Mouse (Mus musculus) spleen, adult 10 weeks (tissue): ENCODE results near the gene 0610030E20Rik. TPM values are rescaled to one million over a fixed set of nuclear protein-coding genes. Genes with fewer than 3 reads are reported as not detected.

Experiments used
- polyA plus RNA-seq: library from polyadenylated mRNA; stranded (reverse); fragments of 350-450 nt; fragmentation: Illumina TruSeq; extraction: RNeasy Lipid Tissue Mini Kit (QIAGEN cat#74804); gene quantifications from one replicate; pipeline ENCODE4 v1.2.3, GENCODE M21; 2015; ENCODE audit warnings: low replicate concordance; ENCODE audit not compliant: insufficient read depth

The 0610030E20Rik gene
- polyA plus RNA-seq = 79.0 TPM

DNA sequence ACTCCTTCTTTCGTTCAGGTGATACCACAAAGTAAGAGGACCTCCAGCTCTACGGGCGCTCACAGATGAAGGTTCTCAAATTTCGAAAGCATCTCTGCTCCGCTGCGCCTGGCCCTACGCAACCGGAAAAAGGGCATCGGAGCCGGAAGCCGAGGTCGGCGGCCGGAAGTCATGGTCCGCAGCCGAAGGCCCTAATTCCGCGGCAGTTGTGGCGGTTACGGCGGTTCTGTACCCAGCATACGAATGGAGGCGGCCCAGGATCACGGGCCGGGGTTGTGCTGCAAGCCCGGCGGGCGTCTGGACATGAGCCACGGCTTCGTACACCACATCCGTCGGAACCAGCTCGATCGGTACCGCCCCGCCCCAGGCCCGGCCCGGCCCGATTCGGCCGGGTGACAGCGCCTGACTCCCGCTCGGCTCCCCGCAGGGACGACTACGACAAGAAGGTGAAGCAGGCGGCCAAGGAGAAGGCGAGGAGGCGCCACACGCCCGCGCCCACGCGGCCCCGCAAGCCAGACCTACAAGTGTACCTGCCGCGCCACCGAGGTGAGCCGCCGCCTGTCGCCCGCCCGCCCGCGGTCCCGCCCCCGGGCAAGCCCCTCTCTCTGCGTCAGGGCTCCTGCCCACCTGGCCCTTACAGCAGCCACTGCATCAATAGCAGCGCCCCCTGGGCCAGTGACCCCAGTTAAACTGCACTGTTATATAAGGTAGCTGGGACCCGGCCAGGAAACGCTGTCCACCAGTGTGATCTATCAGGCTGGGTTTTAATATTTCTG, at the start of gene 0610030E20Rik:
Gene 0610030E20Rik (plus strand): TSS at position 152 of the 776 bp plus-strand sequence.

DNA sequence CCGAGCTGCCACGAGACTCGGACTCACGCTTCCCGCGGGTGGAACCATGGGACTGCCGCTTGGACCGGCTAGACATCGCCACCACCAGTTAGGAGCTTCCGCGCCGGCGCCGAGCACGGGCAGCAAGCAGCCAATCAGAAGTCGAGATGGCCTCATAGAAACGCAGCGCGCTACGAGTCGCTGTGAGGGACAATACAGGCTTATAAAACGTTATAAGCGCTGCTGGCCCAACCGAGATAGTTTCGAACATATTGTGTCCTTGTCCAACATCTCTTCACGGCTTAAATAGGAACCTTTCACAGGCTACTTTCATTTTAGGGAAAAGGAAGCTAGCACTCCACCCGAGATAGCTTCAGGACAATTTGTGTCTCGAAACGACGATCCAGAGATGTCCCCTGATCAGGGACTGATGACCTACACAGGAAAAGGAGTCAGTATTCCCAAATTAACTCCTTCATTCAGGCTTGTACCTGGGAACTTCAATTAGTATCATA, 2.0 kb upstream of the 0610030E20Rik start, which contains the start of gene Usp39:
Gene Usp39 (minus strand): TSS at position 111 of the 494 bp plus-strand sequence.

GRCm38 (mm10) chr6:72355066-72355911, 8.2 kb downstream of the 0610030E20Rik start, which contains the start of gene Tmem150a:
Tmem150a (plus strand) TSS chr6:72355447.

GRCm38 (mm10) chr6:72366844-72367443, 19.8 kb downstream of the 0610030E20Rik start, which contains the start of gene Rnf181:
Rnf181 (minus strand) TSS chr6:72366956.

DNA sequence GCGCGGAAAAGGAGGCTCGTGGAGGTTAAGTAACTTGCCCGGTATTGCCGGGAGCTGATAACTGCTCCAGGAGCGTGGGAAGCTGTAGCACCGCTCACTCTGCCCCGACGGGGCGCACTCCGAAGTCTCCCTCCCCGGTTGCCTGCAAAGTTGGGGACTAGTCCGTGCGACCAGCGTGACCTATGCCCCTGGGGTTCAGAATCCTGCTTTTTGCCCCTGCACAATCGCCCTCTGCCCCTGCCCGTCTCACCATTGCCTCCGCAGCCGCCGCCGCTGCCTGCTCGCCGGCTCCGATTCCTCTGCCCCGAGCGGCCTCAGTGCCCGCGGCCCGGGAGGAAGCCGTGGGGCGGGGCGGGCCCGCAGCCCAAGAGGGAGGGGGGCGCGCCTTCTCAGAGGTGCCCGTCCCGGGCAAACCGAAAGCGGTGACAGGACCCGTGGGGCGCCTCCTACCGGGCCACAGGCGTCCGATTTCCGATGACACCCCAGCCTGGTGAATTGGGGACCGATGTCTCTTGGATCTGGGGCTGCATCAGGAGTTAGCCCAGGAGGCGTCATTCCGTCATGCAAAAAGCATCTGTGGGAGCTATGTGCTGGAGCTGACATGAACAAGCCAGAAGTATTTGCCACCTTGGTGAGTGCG, 33.1 kb downstream of the 0610030E20Rik start, which contains the start of gene Vamp5:
Gene Vamp5 (minus strand): TSS at position 338 of the 640 bp plus-strand sequence.

DNA sequence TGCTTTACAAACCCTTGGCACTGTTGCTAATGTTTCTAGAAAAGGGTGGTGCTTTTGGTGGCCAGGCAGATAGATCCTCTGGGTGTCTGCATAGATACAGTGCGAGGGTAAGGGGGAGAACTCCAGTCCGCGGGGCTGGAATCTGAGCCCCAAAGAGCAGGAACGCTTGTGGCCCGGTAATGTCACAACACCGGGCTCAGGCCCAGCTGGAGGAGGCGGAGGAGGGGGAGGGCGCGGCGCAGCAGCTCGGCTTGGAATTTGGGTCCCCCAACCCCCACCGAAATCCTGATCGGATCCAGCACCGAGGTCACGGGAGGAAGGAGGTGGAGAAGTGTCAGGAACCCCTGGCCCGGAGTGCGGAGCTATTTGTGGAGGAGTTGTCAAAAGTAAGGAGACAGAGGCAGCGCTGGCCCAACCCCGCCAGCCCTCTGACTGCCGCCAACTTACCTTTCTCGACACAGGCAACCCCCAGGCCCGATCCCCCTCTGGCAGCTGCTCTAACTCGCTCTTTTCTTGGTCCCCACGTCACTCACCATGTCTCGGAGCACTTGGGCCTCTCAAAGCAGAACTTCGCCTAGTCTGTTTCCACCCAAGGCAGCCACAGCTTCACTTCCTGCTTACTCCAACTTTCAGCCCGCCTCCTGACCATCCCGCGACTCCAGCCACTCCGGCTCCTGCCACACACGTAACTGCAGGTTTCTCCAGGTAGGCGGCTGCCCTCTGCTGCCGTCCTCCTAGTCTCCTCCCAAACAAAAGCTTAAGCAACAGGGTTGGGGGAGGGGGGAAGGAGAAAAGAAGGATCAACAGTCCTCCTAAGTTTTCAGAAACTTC, 43.0 kb downstream of the 0610030E20Rik start, which contains the start of gene Vamp8:
Gene Vamp8 (minus strand): TSS at position 763 of the 831 bp plus-strand sequence.

Other genes starting within 250 kb of the 0610030E20Rik start
- gene St3gal5, start 249.7 kb upstream of the 0610030E20Rik start, polyA plus RNA-seq = 37.6 TPM
- 2.0 TPM for gene Atoh8, start 111.7 kb upstream of the 0610030E20Rik start, polyA plus RNA-seq
- gene Sftpb, start 42.7 kb upstream of the 0610030E20Rik start, polyA plus RNA-seq = not detected
- 41.6 TPM for gene Usp39, start 2.1 kb upstream of the 0610030E20Rik start, polyA plus RNA-seq
- gene Tmem150a, start 8.1 kb downstream of the 0610030E20Rik start, polyA plus RNA-seq = 5.1 TPM
- gene Rnf181, start 19.6 kb downstream of the 0610030E20Rik start, polyA plus RNA-seq = 188 TPM
- gene Vamp5, start 33.2 kb downstream of the 0610030E20Rik start, polyA plus RNA-seq = 41.5 TPM
- gene Vamp8, start 43.4 kb downstream of the 0610030E20Rik start, polyA plus RNA-seq = 177 TPM
- gene Ggcx, start 67.0 kb downstream of the 0610030E20Rik start, polyA plus RNA-seq = 17.5 TPM
- gene Mat2a, start 92.2 kb downstream of the 0610030E20Rik start, polyA plus RNA-seq = 337 TPM
- not detected for gene Sh2d6, start 174.4 kb downstream of the 0610030E20Rik start, polyA plus RNA-seq
- gene Capg, start 197.1 kb downstream of the 0610030E20Rik start, polyA plus RNA-seq = 95.7 TPM